Mouse (Mus musculus) lung, embryonic 16.5 days (tissue): ENCODE results near the gene S1pr5. TPM values are rescaled to one million over a fixed set of nuclear protein-coding genes. Genes with fewer than 3 reads are reported as not detected.
"Not testable (repeated sequence)": the region's sequence is repeated elsewhere in the genome, so short reads cannot be mapped to it uniquely, and the experiment has no call there.

Source experiments
- ATAC-seq: fragments of 200-750 bp; cut with Nextera tagmentation; 2 replicates; pipeline ENCODE4 v1.8.0; 2017; ENCODE audit warnings: low read depth, mild to moderate bottlenecking, moderate library complexity
- H3K27ac ChIP-seq: fragments of 300-500 bp; sonication (generic); 2 replicates; pipeline ENCODE4 v1.5.1; 2014; ENCODE audit warnings: mild to moderate bottlenecking, control low read depth, low read length
- H3K27me3 ChIP-seq: fragments of 300-500 bp; sonication (generic); 2 replicates; pipeline ENCODE4 v1.6.1; 2014; ENCODE audit warnings: low read depth, low read length, mixed read lengths; ENCODE audit not compliant: control insufficient read depth, insufficient read depth
- H3K36me3 ChIP-seq: fragments of 300-500 bp; sonication (generic); 2 replicates; pipeline ENCODE4 v1.6.1; 2014; ENCODE audit warnings: low read length; ENCODE audit not compliant: control insufficient read depth, insufficient read depth
- H3K4me1 ChIP-seq: fragments of 300-500 bp; sonication (generic); replicated peaks from 2 replicates; pipeline ENCODE4 v1.6.1; 2014; ENCODE audit warnings: low read length, mixed read lengths; ENCODE audit not compliant: control insufficient read depth, insufficient read depth
- H3K4me2 ChIP-seq: fragments of 300-500 bp; sonication (generic); 2 replicates; pipeline ENCODE4 v1.6.1; 2014; ENCODE audit warnings: low read depth, low read length, control low read depth
- H3K4me3 ChIP-seq: fragments of 300-500 bp; sonication (generic); 2 replicates; pipeline ENCODE4 v1.5.1; 2014; ENCODE audit warnings: mild to moderate bottlenecking, low read length, control low read depth
- H3K9ac ChIP-seq: fragments of 300-500 bp; sonication (generic); 2 replicates; pipeline ENCODE4 v1.6.1; 2014; ENCODE audit warnings: low read length, control low read depth
- H3K9me3 ChIP-seq: fragments of 300-500 bp; sonication (generic); 2 replicates; pipeline ENCODE4 v1.6.1; 2016; ENCODE audit warnings: low read length; ENCODE audit not compliant: control insufficient read depth
- WGBS: fragments of 180-500 bp; shearing (Covaris S2); extraction: QIAGEN DNeasy Blood & Tissue Kit; methylation state at CpG from one replicate; pipeline ENCODE4 v1.1.7; 2014; 5-methylcytosine and 5-hydroxymethylcytosine counted together
- polyA plus RNA-seq: library from polyadenylated mRNA; unstranded; fragments of >200 nt; fragmentation: Nextera tagmentation; extraction: Ambion mirVana; gene quantifications from 2 replicates; pipeline ENCODE4 v1.2.1, GENCODE M21; 2015

Gene S1pr5
- polyA plus RNA-seq, 1 experiment from 2014 or later = 0.11 TPM

DNA sequence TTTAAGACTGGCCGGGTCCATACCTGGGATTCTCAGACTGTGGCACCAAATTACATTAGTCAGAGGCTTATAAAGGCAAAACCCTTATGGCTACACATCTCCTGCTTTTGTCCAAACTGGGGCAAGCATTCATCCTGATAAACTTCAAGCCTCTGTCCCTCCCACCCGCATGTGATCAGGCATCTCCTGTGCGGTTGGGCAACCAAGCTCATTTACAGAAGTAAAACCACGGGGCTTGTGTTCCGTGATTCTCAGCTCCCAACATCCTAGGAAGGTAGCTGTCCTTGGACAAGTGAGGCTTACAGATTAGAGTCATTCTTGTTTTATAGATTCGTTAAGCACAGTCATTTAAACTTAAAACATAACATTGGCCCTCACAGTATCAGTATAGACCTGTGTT lies 41.4 kb downstream of the S1pr5 start:
- no peaks in the 10 kb centered on the region for H3K9me3 ChIP-seq
- ATAC-seq = no peak
- H3K4me2 ChIP-seq = no peak overlapping the region
- no peaks in the 10 kb centered on the region for H3K36me3 ChIP-seq
- H3K9ac ChIP-seq = no peak overlapping the region
- H3K4me3 ChIP-seq = no peak overlapping the region
- no peaks in the 10 kb centered on the region for H3K27me3 ChIP-seq
- no peak overlapping the region for H3K27ac ChIP-seq
- H3K4me1 ChIP-seq = peaks cover 6% of the 10 kb centered on the region
- WGBS = 80% methylated on average over 6 of the region's 6 CpGs

DNA sequence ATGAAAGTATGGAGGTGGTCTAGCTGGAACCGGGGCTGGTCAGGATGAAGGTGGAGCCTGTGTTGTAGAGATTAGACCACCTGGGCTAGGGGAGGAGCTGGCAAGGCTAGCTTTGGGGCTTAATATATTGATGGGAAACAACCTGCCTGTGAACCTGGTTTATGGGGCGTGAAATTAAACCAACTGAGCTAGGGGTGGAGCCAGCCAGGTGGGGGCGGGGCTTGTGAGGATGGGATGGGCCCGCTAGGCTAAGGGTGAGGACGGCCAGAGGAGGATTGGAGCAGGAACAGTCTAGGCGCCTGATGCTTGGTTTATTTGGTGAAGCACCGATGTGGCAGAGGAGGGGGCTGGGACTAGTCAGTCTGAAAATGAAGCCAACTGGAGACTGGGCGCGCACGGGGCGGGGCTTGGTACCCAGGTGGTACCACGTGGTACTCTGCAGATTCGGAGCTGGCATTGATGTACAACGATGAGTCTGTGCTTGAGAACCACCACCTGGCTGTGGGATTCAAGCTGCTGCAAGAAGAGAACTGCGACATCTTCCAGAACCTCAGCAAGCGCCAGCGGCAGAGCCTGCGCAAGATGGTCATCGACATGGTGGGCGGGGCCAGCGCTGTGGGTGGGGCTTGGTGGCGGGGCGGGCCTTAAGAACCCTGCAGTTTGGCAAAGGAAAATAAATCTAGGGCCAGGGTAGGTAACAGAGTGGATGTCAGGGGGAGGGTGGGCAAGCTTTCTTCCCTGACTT lies 43.5 kb downstream of the S1pr5 start:
- Histone ChIP-seq H3K9me3 (no peaks in the 10 kb centered on the region), H3K36me3 (peaks cover 2% of the 10 kb centered on the region; the same call in 1 of the 2 replicates), H3K9ac (0 out of 2 replicates have a peak overlapping the region, but pooled peaks have one; percentile 41), H3K27ac (no peak overlapping the region), H3K4me1 (peaks cover 6% of the 10 kb centered on the region), H3K4me3 (peak overlapping the region; percentile 46), H3K27me3 (no peaks in the 10 kb centered on the region), H3K4me2 (peak overlapping the region; percentile 66)
- 5% methylated on average over 23 of the region's 23 CpGs for WGBS
- peak; percentile 59; the same call in 1 of the 2 replicates for ATAC-seq

DNA sequence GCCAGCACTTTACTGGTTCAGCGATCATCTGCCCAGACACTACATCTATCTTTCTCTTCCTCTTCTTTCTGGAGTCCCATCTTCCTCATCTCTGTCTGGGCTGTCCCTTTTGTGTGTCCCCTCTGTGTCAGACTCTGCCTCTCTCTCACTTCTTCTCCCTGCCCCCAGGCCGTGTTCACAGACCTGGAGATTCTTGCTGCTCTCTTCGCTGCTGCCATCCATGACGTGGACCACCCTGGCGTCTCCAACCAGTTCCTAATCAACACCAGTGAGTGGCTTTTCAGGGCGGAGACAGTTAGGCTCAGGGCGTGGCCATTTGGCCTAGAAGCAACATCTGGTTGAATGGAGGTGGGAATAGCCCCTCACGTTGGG lies 44.1 kb downstream of the S1pr5 start:
- Histone ChIP-seq H3K4me1 (peaks cover 6% of the 10 kb centered on the region), H3K4me2 (no peak overlapping the region; the same call in 1 of the 2 replicates), H3K9me3 (no peaks in the 10 kb centered on the region), H3K27ac (no peak overlapping the region), H3K27me3 (no peaks in the 10 kb centered on the region), H3K36me3 (peaks cover 2% of the 10 kb centered on the region; the same call in 1 of the 2 replicates), H3K4me3 (no peak overlapping the region), H3K9ac (no peak overlapping the region)
- ATAC-seq = no peak
- WGBS = 34% methylated on average over 8 of the region's 8 CpGs

DNA sequence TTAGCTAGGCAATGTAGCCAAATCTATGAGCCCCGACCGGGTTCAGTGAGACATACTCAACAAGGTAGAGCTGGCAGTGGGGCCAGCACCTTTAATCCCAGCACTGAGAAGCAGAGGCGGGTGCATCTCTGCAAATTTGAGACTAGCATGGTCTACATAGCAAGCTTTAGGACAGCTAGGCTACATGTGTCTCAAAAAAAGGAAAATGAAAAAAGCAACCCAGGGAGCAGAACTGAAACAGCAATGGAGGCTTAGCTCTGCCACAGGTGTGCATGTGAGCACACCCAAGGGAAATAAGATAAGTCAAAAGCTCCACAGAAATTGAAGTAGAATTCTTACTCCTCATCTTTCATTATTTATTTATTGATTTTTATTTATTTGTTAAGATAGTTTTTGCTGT lies 49.3 kb downstream of the S1pr5 start:
- H3K9me3 ChIP-seq = no peaks in the 10 kb centered on the region
- H3K9ac ChIP-seq = no peak overlapping the region
- H3K27ac ChIP-seq = no peak overlapping the region
- H3K4me2 ChIP-seq = no peak overlapping the region
- peaks cover 2% of the 10 kb centered on the region; the same call in 1 of the 2 replicates for H3K36me3 ChIP-seq
- peaks cover 4% of the 10 kb centered on the region; the same call in 1 of the 2 replicates for H3K4me1 ChIP-seq
- WGBS = 85% methylated on average over 3 of the region's 3 CpGs
- ATAC-seq = no peak
- H3K27me3 ChIP-seq = no peaks in the 10 kb centered on the region
- no peak overlapping the region for H3K4me3 ChIP-seq

DNA sequence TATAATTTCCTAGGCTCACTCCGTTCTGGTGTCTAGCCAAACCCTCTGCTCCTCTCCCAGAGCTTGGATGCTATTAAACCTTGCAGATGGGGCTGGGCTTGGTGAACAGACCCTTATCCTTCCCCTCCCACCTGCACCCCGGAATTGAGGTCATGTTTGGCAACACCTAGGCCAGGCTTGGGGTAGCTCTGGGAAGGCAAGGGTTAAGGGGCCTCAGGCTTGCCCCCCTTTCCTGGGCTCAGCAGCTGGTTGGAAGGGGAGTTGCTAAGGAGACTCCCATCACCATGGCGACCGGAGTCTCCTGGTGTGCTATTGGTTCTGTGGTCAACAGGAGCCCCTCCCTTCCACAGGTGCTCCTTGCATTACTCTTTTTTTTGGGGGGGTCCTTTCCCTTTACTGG lies 50.3 kb downstream of the S1pr5 start:
- H3K4me2 ChIP-seq = no peak overlapping the region
- H3K9me3 ChIP-seq = no peaks in the 10 kb centered on the region
- no peak overlapping the region for H3K9ac ChIP-seq
- no peak overlapping the region for H3K27ac ChIP-seq
- 25% methylated on average over 4 of the region's 4 CpGs for WGBS
- no peaks in the 10 kb centered on the region for H3K27me3 ChIP-seq
- H3K36me3 ChIP-seq = peaks cover 2% of the 10 kb centered on the region; the same call in 1 of the 2 replicates
- no peak overlapping the region for H3K4me3 ChIP-seq
- peaks cover 4% of the 10 kb centered on the region; the same call in 1 of the 2 replicates for H3K4me1 ChIP-seq
- no peak for ATAC-seq

DNA sequence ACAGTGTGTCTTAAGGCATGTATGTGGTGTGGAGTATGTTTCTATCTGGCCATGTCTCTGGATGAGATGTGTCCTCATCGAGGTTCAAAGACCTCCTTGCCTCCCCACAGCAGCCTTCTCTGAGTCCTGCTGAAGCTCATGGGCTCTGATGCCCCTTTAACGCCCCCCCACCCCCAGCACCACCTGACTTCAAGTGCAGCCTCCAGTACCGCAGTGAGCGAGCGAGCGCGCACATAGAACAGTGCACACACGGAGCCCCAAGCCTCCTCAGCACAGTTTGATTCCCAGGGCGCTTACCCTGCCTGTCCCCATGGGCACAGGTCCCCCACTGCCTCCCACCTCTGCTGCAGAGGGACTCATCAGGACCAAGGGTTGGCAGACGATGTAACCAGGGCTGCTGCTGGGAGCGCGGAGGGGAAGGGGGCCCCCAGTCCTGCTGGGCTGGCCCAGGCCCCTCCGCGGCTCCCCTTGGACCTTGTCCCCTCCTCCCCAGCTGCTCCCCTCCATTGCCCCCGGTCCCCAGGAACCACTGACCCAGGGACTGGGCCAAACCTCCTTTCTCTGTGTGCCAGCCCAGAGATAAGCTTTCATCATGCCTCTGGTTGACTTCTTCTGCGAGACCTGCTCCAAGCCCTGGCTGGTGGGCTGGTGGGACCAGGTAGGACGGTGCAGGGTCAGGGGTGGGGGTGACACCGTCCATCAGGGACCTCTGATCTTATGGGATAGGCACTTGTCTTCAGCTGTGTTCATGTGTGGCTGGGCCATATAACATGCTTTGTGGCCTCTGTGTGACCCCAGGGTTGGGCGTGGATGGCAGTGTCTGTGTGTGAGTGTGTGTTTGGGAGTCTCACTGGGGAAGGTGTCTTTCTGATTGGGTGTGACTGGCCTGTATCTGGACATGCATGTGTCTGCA lies 51.5 kb downstream of the S1pr5 start:
- ATAC-seq = peak; percentile 64
- peak overlapping the region; percentile 50 for H3K9ac ChIP-seq
- 28% methylated on average over 19 of the region's 19 CpGs for WGBS

DNA sequence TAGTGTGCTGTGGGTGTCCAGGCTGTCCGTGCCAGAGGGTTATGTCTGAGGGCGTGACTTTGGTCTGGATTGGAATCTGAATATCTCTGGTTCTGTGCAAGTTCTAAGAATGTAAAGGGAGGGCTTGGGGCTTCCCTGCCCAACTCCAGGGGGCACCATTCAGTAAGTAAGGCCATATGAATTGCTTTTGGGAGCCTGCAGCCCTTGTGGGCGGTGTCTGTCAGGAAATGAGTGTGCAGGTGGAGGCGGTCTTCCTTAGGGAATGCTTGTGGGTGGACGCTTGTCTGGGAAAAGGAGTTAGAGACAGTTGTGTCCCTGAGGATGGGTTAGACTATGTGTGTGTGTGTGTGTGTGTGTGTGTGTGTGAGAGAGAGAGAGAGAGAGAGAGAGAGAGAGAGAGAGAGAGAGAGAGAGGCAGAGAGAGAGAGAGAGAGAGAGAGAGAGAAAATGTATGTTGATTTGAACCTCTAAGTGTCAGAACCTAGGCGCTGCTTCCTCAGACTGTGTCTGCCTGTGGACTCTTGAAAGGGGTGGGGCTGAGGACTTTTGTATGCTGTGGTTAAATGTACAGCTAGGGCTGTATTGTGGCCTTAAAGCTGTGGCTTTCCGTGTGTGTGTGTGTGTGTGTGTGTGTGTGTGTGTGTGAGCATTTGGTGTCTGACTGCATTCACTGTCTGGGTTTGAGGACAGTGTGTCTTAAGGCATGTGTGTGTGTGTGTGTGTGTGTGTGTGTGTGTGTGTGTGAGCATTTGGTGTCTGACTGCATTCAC lies 52.3 kb downstream of the S1pr5 start:
- H3K36me3 ChIP-seq, H3K27me3 ChIP-seq, H3K27ac ChIP-seq, H3K9me3 ChIP-seq, H3K4me1 ChIP-seq, H3K4me2 ChIP-seq, H3K4me3 ChIP-seq, H3K9ac ChIP-seq: not testable (repeated sequence)
- 45% methylated on average over 7 of the region's 7 CpGs for WGBS
- ATAC-seq = peak; percentile 75

More for the DNA sequence above, 51.5 kb downstream of the S1pr5 start:
- Histone ChIP-seq H3K27me3 (no peaks in the 10 kb centered on the region), H3K4me1 (peaks cover 4% of the 10 kb centered on the region; the same call in 1 of the 2 replicates), H3K36me3 (peaks cover 2% of the 10 kb centered on the region; the same call in 1 of the 2 replicates), H3K4me3 (peak overlapping the region; percentile 35), H3K4me2 (peak overlapping the region; percentile 38), H3K27ac (no peak overlapping the region), H3K9me3 (no peaks in the 10 kb centered on the region)

DNA sequence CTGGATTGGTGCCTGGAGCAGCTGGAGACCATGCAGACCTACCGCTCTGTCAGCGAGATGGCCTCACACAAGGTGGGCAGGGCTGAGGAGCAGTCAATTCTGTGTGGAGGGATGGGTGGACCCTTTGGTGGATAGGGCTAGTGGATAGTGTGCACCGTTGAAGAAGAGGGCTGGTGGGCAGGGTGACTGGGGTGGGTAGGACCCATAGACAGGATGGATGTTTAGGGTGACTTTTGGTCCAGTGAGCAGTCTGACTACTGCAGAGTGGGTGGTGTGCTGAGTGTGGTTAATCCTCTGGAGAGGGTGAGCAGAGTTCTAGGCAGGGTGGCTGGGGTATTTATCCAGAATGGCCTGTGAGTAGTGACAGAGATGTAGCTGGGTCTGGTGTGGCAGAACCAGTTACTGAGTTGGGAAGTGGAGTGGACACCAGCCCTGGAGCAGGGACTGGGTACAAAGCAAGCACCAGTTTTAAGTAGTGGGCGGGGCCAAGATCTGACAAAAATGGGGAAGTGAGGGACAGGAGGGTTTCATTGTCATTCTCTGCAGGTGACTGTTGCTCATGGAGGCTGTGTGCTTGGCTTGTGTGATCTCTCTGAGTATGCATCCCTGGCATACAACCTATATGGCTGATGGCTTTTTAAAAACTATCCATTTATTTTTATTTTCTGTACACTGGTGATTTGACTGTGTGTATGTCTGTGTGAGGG lies 53.3 kb downstream of the S1pr5 start:
- WGBS = 65% methylated on average over 4 of the region's 4 CpGs
- H3K9me3 ChIP-seq = no peaks in the 10 kb centered on the region
- H3K36me3 ChIP-seq = no peaks in the 10 kb centered on the region
- H3K4me1 ChIP-seq = peaks cover 4% of the 10 kb centered on the region; the same call in 1 of the 2 replicates
- H3K9ac ChIP-seq = no peak overlapping the region
- H3K4me3 ChIP-seq = no peak overlapping the region
- no peak overlapping the region for H3K27ac ChIP-seq
- no peak overlapping the region for H3K4me2 ChIP-seq
- ATAC-seq = no peak
- H3K27me3 ChIP-seq = no peaks in the 10 kb centered on the region
